Mouse (Mus musculus) midbrain, embryonic 12.5 days (tissue): Measurements from ENCODE around the gene Mcee. TPM values are rescaled to one million over a fixed set of nuclear protein-coding genes. Genes with fewer than 3 reads are reported as not detected.

Experiments used
- ATAC-seq: fragments of 200-750 bp; cut with Nextera tagmentation; 2 replicates; pipeline ENCODE4 v1.8.0; 2017; ENCODE audit warnings: low read depth, moderate TSS enrichment, moderate library complexity; ENCODE audit not compliant: low FRiP score
- H3K27ac ChIP-seq: fragments of 300-500 bp; sonication (generic); replicated peaks from 2 replicates; pipeline ENCODE4 v1.5.1; 2016; ENCODE audit warnings: mild to moderate bottlenecking
- H3K27me3 ChIP-seq: fragments of 300-500 bp; sonication (generic); 2 replicates; pipeline ENCODE4 v1.6.1; 2016; ENCODE audit warnings: mild to moderate bottlenecking
- H3K36me3 ChIP-seq: fragments of 300-500 bp; sonication (generic); 2 replicates; pipeline ENCODE4 v1.6.1; 2016
- H3K4me1 ChIP-seq: fragments of 300-500 bp; sonication (generic); 2 replicates; pipeline ENCODE4 v1.6.1; 2016
- H3K4me2 ChIP-seq: fragments of 300-500 bp; sonication (generic); replicated peaks from 2 replicates; pipeline ENCODE4 v1.6.1; 2016; ENCODE audit warnings: mild to moderate bottlenecking, moderate library complexity
- H3K4me3 ChIP-seq: fragments of 300-500 bp; sonication (generic); 2 replicates; pipeline ENCODE4 v1.5.1; 2016; ENCODE audit warnings: mild to moderate bottlenecking
- H3K9ac ChIP-seq: fragments of 300-500 bp; sonication (generic); replicated peaks from 2 replicates; pipeline ENCODE4 v1.6.1; 2016; ENCODE audit warnings: mild to moderate bottlenecking, moderate library complexity
- H3K9me3 ChIP-seq: fragments of 300-500 bp; sonication (generic); 2 replicates; pipeline ENCODE4 v1.6.1; 2016; ENCODE audit warnings: mild to moderate bottlenecking
- WGBS: fragments of 180-500 bp; shearing (Covaris S2); methylation state at CpG from one replicate; pipeline ENCODE4 v1.1.7; 2016; 5-methylcytosine and 5-hydroxymethylcytosine counted together
- polyA plus RNA-seq: library from polyadenylated mRNA; unstranded; fragments of >200 nt; fragmentation: Nextera tagmentation; extraction: Ambion mirVana; gene quantifications from 2 replicates; pipeline ENCODE4 v1.2.1, GENCODE M21; 2016

The Mcee gene
- 34.6 and 34.9 TPM in 2 replicates for polyA plus RNA-seq

- WGBS, result 1% methylated on average over 52 of the region's 54 CpGs
- no peaks in the 10 kb centered on the region for H3K27me3 ChIP-seq
- peaks cover 24% of the 10 kb centered on the region for H3K36me3 ChIP-seq
- H3K27ac ChIP-seq, result peak within 1 kb of the TSS; percentile 56; the same call in 1 of the 2 replicates
- peak within 1 kb of the TSS; percentile 95 for H3K4me2 ChIP-seq
- peak; percentile 98 for ATAC-seq
- peak within 1 kb of the TSS; percentile 75 for H3K9ac ChIP-seq
- no peaks in the 10 kb centered on the region for H3K9me3 ChIP-seq
- peak within 1 kb of the TSS; percentile 78 for H3K4me3 ChIP-seq
- peaks cover 19% of the 10 kb centered on the region for H3K4me1 ChIP-seq
These were observed at the start of gene Mcee, which contains the start of gene Mphosph10 for GRCm38 (mm10) chr7:64392122-64392818. Gene Mcee, plus strand, starts transcription at chr7:64392607. Gene Mphosph10, minus strand, starts transcription at chr7:64392268.

GRCm38 (mm10) chr7:64347813-64348212 is 44.6 kb upstream of the Mcee start:
- Histone ChIP-seq H3K9ac (no peak overlapping the region), H3K36me3 (peaks cover 34% of the 10 kb centered on the region), H3K4me1 (no peaks in the 10 kb centered on the region), H3K9me3 (no peaks in the 10 kb centered on the region), H3K27ac (no peak overlapping the region), H3K27me3 (no peaks in the 10 kb centered on the region), H3K4me2 (no peak overlapping the region), H3K4me3 (no peak overlapping the region)
- 90% methylated on average over 1 of the region's 1 CpGs for WGBS
- ATAC-seq, result no peak

GRCm38 (mm10) chr7:64349147-64349861 is 43.1 kb upstream of the Mcee start:
- Histone ChIP-seq H3K4me1 (peaks cover 5% of the 10 kb centered on the region; the same call in 1 of the 2 replicates), H3K27ac (no peak overlapping the region), H3K9me3 (no peaks in the 10 kb centered on the region), H3K9ac (no peak overlapping the region), H3K4me2 (no peak overlapping the region), H3K36me3 (peaks cover 42% of the 10 kb centered on the region), H3K4me3 (no peak overlapping the region), H3K27me3 (no peaks in the 10 kb centered on the region)
- ATAC-seq, result no peak
- 94% methylated on average over 15 of the region's 15 CpGs for WGBS

- Histone ChIP-seq H3K27ac (peak overlapping the region; percentile 11; the same call in 1 of the 2 replicates), H3K9me3 (no peaks in the 10 kb centered on the region), H3K4me3 (no peak overlapping the region), H3K4me1 (peaks cover 7% of the 10 kb centered on the region; the same call in 1 of the 2 replicates), H3K36me3 (peaks cover 38% of the 10 kb centered on the region), H3K9ac (no peak overlapping the region), H3K27me3 (no peaks in the 10 kb centered on the region), H3K4me2 (no peak overlapping the region)
- no peak for ATAC-seq
- WGBS, result 70% methylated on average over 4 of the region's 4 CpGs
These were observed 41.3 kb upstream of the Mcee start for GRCm38 (mm10) chr7:64351087-64351486.

- Histone ChIP-seq H3K9ac (no peak overlapping the region), H3K9me3 (no peaks in the 10 kb centered on the region), H3K27ac (0 out of 2 replicates have a peak overlapping the region, but pooled peaks have one; percentile 1), H3K36me3 (peaks cover 53% of the 10 kb centered on the region), H3K4me3 (no peak overlapping the region), H3K4me2 (no peak overlapping the region), H3K4me1 (peaks cover 7% of the 10 kb centered on the region; the same call in 1 of the 2 replicates), H3K27me3 (no peaks in the 10 kb centered on the region)
- ATAC-seq, result no peak
- whole genome bisulfite sequencing, result 24% methylated on average over 14 of the region's 14 CpGs
These were observed 38.2 kb upstream of the Mcee start for GRCm38 (mm10) chr7:64354206-64354605.

- H3K4me2 ChIP-seq, result no peak overlapping the region
- ATAC-seq, result no peak
- H3K36me3 ChIP-seq, result peaks cover 60% of the 10 kb centered on the region
- H3K9me3 ChIP-seq, result no peaks in the 10 kb centered on the region
- H3K9ac ChIP-seq, result no peak overlapping the region
- peaks cover 7% of the 10 kb centered on the region; the same call in 1 of the 2 replicates for H3K4me1 ChIP-seq
- no peaks in the 10 kb centered on the region for H3K27me3 ChIP-seq
- 92% methylated on average over 5 of the region's 5 CpGs for WGBS
- no peak overlapping the region for H3K27ac ChIP-seq
- no peak overlapping the region for H3K4me3 ChIP-seq
These were observed 35.7 kb upstream of the Mcee start for GRCm38 (mm10) chr7:64356661-64357060.

- no peak for ATAC-seq
- H3K36me3 ChIP-seq, result peaks cover 61% of the 10 kb centered on the region
- WGBS, result 91% methylated on average over 9 of the region's 9 CpGs
- no peak overlapping the region for H3K27ac ChIP-seq
- no peak overlapping the region for H3K4me2 ChIP-seq
- peaks cover 7% of the 10 kb centered on the region; the same call in 1 of the 2 replicates for H3K4me1 ChIP-seq
- H3K27me3 ChIP-seq, result no peaks in the 10 kb centered on the region
- no peak overlapping the region for H3K9ac ChIP-seq
- no peaks in the 10 kb centered on the region for H3K9me3 ChIP-seq
- no peak overlapping the region for H3K4me3 ChIP-seq
These were observed 35.0 kb upstream of the Mcee start for GRCm38 (mm10) chr7:64357405-64357804.

GRCm38 (mm10) chr7:64358666-64359065 is 33.7 kb upstream of the Mcee start:
- no peaks in the 10 kb centered on the region for H3K27me3 ChIP-seq
- peaks cover 7% of the 10 kb centered on the region; the same call in 1 of the 2 replicates for H3K4me1 ChIP-seq
- no peak overlapping the region for H3K9ac ChIP-seq
- 90% methylated on average over 6 of the region's 6 CpGs for WGBS
- no peak overlapping the region for H3K4me2 ChIP-seq
- no peak for ATAC-seq
- H3K4me3 ChIP-seq, result no peak overlapping the region
- H3K36me3 ChIP-seq, result peaks cover 63% of the 10 kb centered on the region
- H3K27ac ChIP-seq, result no peak overlapping the region
- H3K9me3 ChIP-seq, result no peaks in the 10 kb centered on the region

GRCm38 (mm10) chr7:64359943-64360585 is 32.3 kb upstream of the Mcee start:
- H3K36me3 ChIP-seq, result peaks cover 74% of the 10 kb centered on the region
- no peaks in the 10 kb centered on the region for H3K27me3 ChIP-seq
- 91% methylated on average over 20 of the region's 20 CpGs for WGBS
- no peak overlapping the region for H3K4me3 ChIP-seq
- H3K4me1 ChIP-seq, result no peaks in the 10 kb centered on the region
- no peak; the same call in 1 of the 2 replicates for ATAC-seq
- H3K4me2 ChIP-seq, result no peak overlapping the region
- H3K27ac ChIP-seq, result no peak overlapping the region
- no peaks in the 10 kb centered on the region for H3K9me3 ChIP-seq
- H3K9ac ChIP-seq, result no peak overlapping the region

GRCm38 (mm10) chr7:64360586-64360945 is 31.8 kb upstream of the Mcee start:
- Histone ChIP-seq H3K9me3 (no peaks in the 10 kb centered on the region), H3K27ac (no peak overlapping the region), H3K27me3 (no peaks in the 10 kb centered on the region), H3K36me3 (peaks cover 75% of the 10 kb centered on the region), H3K4me1 (no peaks in the 10 kb centered on the region), H3K4me2 (no peak overlapping the region), H3K9ac (no peak overlapping the region), H3K4me3 (no peak overlapping the region)
- no peak for ATAC-seq
- WGBS, result 68% methylated on average over 3 of the region's 3 CpGs

- Histone ChIP-seq H3K4me3 (no peak overlapping the region), H3K36me3 (peaks cover 73% of the 10 kb centered on the region), H3K9ac (no peak overlapping the region), H3K9me3 (no peaks in the 10 kb centered on the region), H3K4me1 (no peaks in the 10 kb centered on the region), H3K27me3 (no peaks in the 10 kb centered on the region), H3K4me2 (no peak overlapping the region), H3K27ac (no peak overlapping the region)
- WGBS, result 95% methylated on average over 5 of the region's 5 CpGs
- no peak for ATAC-seq
These were observed 26.5 kb upstream of the Mcee start for GRCm38 (mm10) chr7:64365863-64366262.

GRCm38 (mm10) chr7:64369841-64370240 is 22.6 kb upstream of the Mcee start:
- no peak overlapping the region for H3K4me2 ChIP-seq
- ATAC-seq, result no peak
- H3K27ac ChIP-seq, result no peak overlapping the region
- H3K4me3 ChIP-seq, result no peak overlapping the region
- WGBS, result 93% methylated on average over 6 of the region's 6 CpGs
- peaks cover 10% of the 10 kb centered on the region for H3K4me1 ChIP-seq
- no peak overlapping the region for H3K9ac ChIP-seq
- H3K9me3 ChIP-seq, result no peaks in the 10 kb centered on the region
- peaks cover 38% of the 10 kb centered on the region for H3K36me3 ChIP-seq
- no peaks in the 10 kb centered on the region for H3K27me3 ChIP-seq
